22 mouse cellular contexts compared by ENCODE assay signal in the genomic region with DNA sequence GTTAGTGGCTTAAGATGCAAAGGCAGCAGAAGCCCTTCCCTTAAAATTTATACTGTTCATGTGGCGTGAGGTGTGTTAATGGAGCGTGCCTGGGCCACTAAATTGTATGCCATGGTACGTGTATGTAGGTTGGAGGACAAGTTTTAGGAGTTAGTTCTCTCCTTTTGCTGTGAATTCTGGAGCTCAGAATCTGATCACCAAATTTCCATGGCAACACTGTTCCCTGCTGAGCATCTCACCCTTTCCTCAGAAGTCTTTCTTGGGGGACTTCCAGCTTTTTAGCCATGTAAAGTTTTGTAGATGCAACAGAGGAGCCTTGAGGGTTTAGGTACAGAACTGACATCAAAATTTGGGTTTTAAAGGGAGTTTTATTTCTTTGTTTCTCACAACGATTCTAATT.
"Had no signal": no experiment of that assay in that cellular context is flagged by ENCODE, and none has a peak within 500 bp of the region (broad histone marks: within the 10 kb centered on the region; RNA-seq: fewer than 3 reads in every experiment).

No protein-coding gene starts in this region.

- H3K4me2 ChIP-seq: kidney, embryonic 15.5 days; limb, embryonic 12.5 days; limb, embryonic 15.5 days; liver, embryonic 11.5 days; lung, embryonic 14.5 days; midbrain, embryonic 12.5 days; stomach, embryonic 15.5 days had no signal

- H3K9me3 ChIP-seq: kidney, embryonic 15.5 days; limb, embryonic 12.5 days; limb, embryonic 15.5 days; midbrain, embryonic 12.5 days; stomach, embryonic 15.5 days had no signal

- ATAC-seq: liver, postnatal 0 days; lung, postnatal 0 days had no signal

- DNase-seq: kidney, adult 11 months; kidney, adult 8-10 months; kidney, postnatal 10 days; kidney, postnatal 36 days; layer of hippocampus, adult 9-11 months; left cerebral cortex, postnatal 4 days; liver, postnatal 0 days; lung, embryonic 14.5 days; right cerebral cortex, adult 18-20 months; right cerebral cortex, postnatal 25 days; spleen, adult 18-20 months; thymus, adult 18-20 months; thymus, postnatal 36 days had no signal

- H3K27ac ChIP-seq: kidney, embryonic 15.5 days; limb, embryonic 12.5 days; limb, embryonic 15.5 days; liver, embryonic 14.5 days; macrophage; midbrain, embryonic 12.5 days; stomach, embryonic 15.5 days had no signal

- H3K9ac ChIP-seq: kidney, embryonic 15.5 days; limb, embryonic 12.5 days; limb, embryonic 15.5 days; liver, embryonic 14.5 days; liver, postnatal 0 days; lung, embryonic 14.5 days; midbrain, embryonic 12.5 days; stomach, embryonic 15.5 days had no signal

- H3K27me3 ChIP-seq: kidney, embryonic 15.5 days; limb, embryonic 12.5 days; limb, embryonic 15.5 days; midbrain, embryonic 12.5 days; stomach, embryonic 15.5 days had no signal

- H3K4me3 ChIP-seq: kidney, embryonic 15.5 days; limb, embryonic 12.5 days; limb, embryonic 15.5 days; midbrain, embryonic 12.5 days; stomach, embryonic 15.5 days had no signal
